Mouse (Mus musculus) T-helper 17 cell (primary cell): ENCODE results near the gene Prl2c2.
"Not testable (repeated sequence)": the region's sequence is repeated elsewhere in the genome, so short reads cannot be mapped to it uniquely, and the experiment has no call there.

Experiments used
- in situ Hi-C, 2 experiments: fragments of 300-600 bp; cut with MboI, MseI; formaldehyde crosslinking; loops; 1 replicate in 1 of 2; 2 replicates in 1 of 2; pipeline ENCODE4 v1.15.1; 2025; ENCODE audit warnings: high pct_unique_total_duplicates in 2 of 2

Gene Prl2c2

GRCm38 (mm10) chr13:13005283-13005682 is at the start of gene Prl2c2:
Gene Prl2c2, minus strand, starts transcription at chr13:13005383.
- in situ Hi-C loops: not testable (repeated sequence)

- in situ Hi-C loops: loop anchor here in 1 of 2 experiments (5.0 kb wide), 1 partner anchor 136 kb away; no protein-coding TSS in a partner anchor
Observed at GRCm38 (mm10) chr13:13025872-13026271, 20.7 kb upstream of the Prl2c2 start.

- in situ Hi-C loops: loop anchor here (5.0 kb wide), 2 partner anchors 163 to 207 kb away; no protein-coding TSS in a partner anchor
Observed at GRCm38 (mm10) chr13:13013993-13014549, 8.9 kb upstream of the Prl2c2 start.
